Mouse (Mus musculus): Measurements from ENCODE around the gene Coq2.

DNA sequence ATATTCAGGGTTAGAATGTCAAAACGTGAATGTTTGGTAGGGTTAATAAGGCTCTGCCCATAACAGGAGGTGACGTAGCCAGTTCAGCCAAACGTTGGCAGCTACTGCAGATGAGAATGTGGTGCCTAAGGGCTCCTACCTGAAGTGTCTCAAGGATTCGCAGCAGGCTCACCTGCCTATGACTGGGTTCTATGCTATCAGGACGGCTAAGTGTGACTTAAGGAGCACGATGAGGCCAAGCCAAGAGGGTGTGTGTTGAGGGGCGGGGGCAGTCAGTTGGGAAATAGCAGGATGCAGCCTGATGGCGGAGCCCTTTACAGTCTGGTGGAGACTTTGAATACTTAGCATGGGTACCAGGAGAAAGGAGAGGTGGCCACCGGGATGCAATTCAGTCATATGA is 22.6 kb downstream of the Coq2 start:
- no peak for TF ChIP-seq POLR2A (IDR thresholded peaks at IDR 0.05; ENCODE audit: insufficient read depth, low read length)
- no peak for TF ChIP-seq CTCF (IDR thresholded peaks at IDR 0.05; ENCODE audit: low read depth, low read length)

All from ES-Bruce4 (cell line).